20 mouse cellular contexts compared by ENCODE assay signal in the genomic region with DNA sequence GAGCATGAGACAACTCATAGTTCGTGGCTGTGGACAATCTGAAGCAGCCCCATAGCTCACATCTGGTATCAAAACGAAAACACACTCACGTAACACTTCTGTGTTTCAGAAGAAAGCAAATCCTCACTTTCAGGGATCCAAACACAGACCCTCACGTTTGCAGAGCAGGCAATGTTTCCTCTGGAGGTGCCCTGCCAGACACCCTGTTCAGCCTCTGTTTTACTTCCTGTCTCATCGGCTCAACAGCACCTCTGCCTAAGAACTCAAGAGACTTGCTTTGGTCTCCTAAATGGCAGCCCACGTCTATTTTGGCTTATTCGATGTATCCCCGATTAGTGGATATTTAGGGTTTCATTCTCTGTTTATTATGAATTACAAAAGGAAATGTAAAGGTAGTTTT. TPM values are rescaled to one million over a fixed set of nuclear protein-coding genes. Genes with fewer than 3 reads are reported as not detected.
DNase-seq lines count a peak whose midpoint lies in the region; ATAC-seq lines count a peak whose summit lies in the region.
"Had no signal": no experiment of that assay in that cellular context is flagged by ENCODE, and none has a peak within 500 bp of the region (broad histone marks: within the 10 kb centered on the region; RNA-seq: fewer than 3 reads in every experiment).

No protein-coding gene starts in this region.

- ATAC-seq in CD4-positive, CD25-positive, alpha-beta regulatory T cell, adult 4 months = peak; percentile 61
- ATAC-seq in limb, embryonic 12.5 days (ENCODE audit: insufficient number of reproducible peaks, insufficient read depth, low FRiP score, low TSS enrichment, low read depth) = no peak
- ATAC-seq: forebrain, postnatal 0 days; hindbrain, embryonic 16.5 days had no signal

- H3K9ac ChIP-seq in limb, embryonic 12.5 days (replicated peaks) = no peak overlapping the region
- H3K9ac ChIP-seq: embryonic facial prominence, embryonic 12.5 days; forebrain, embryonic 12.5 days; forebrain, postnatal 0 days; heart, embryonic 13.5 days; hindbrain, embryonic 12.5 days had no signal

- peak; percentile 15 for DNase-seq in CD4-positive helper T cell, adult 2 months (ENCODE audit: low read depth, low spot score)
- DNase-seq in thymus, postnatal 36 days = peak; percentile 30
- DNase-seq in gastrocnemius, postnatal 14 days = no peak
- no peak for DNase-seq in hindbrain, embryonic 10.5 days (ENCODE audit: low spot score)
- no peak for DNase-seq in adrenal gland, adult (ENCODE audit: inconsistent age in 2 of 2, low spot score in 1 of 2)
- DNase-seq: adrenal gland, postnatal 10 days; B cell, adult 2 months; cerebellum, adult 11 months; cerebellum, adult 8-10 months; cerebellum, postnatal 25 days; forebrain, postnatal 0 days; gastrocnemius, postnatal 25 days; heart, postnatal 36 days had no signal

- no peaks in the 10 kb centered on the region for H3K36me3 ChIP-seq in limb, embryonic 12.5 days
- H3K36me3 ChIP-seq in hindbrain, embryonic 10.5 days = no peaks in the 10 kb centered on the region
- H3K36me3 ChIP-seq: embryonic facial prominence, embryonic 12.5 days; forebrain, embryonic 12.5 days; heart, embryonic 13.5 days; hindbrain, embryonic 12.5 days had no signal

- peaks cover 22% of the 10 kb centered on the region for H3K4me1 ChIP-seq in limb, embryonic 12.5 days (replicated peaks)
- peaks cover 26% of the 10 kb centered on the region for H3K4me1 ChIP-seq in hindbrain, embryonic 10.5 days (replicated peaks)

- H3K4me3 ChIP-seq in limb, embryonic 12.5 days (replicated peaks) = no peak overlapping the region
- no peak overlapping the region for H3K4me3 ChIP-seq in hindbrain, embryonic 10.5 days
- H3K4me3 ChIP-seq: embryonic facial prominence, embryonic 12.5 days; forebrain, embryonic 12.5 days; heart, embryonic 13.5 days; hindbrain, embryonic 12.5 days had no signal

- WGBS in limb, embryonic 12.5 days = 43% methylated on average over 8 of the region's 8 CpGs
- WGBS in hindbrain, embryonic 10.5 days = 79% methylated on average over 8 of the region's 8 CpGs

- H3K27ac ChIP-seq in limb, embryonic 12.5 days = peak overlapping the region; percentile 46; the same call in 1 of the 2 replicates
- H3K27ac ChIP-seq in hindbrain, embryonic 10.5 days = no peak overlapping the region
- H3K27ac ChIP-seq: embryonic facial prominence, embryonic 12.5 days; forebrain, embryonic 12.5 days; heart, embryonic 13.5 days; hindbrain, embryonic 12.5 days had no signal

- H3K9me3 ChIP-seq in limb, embryonic 12.5 days = no peaks in the 10 kb centered on the region
- H3K9me3 ChIP-seq in hindbrain, embryonic 10.5 days = no peaks in the 10 kb centered on the region
- H3K9me3 ChIP-seq: embryonic facial prominence, embryonic 12.5 days; forebrain, embryonic 12.5 days; heart, embryonic 13.5 days; hindbrain, embryonic 12.5 days had no signal

- no peak overlapping the region for H3K4me2 ChIP-seq in limb, embryonic 12.5 days
- H3K4me2 ChIP-seq: embryonic facial prominence, embryonic 12.5 days; forebrain, embryonic 12.5 days; heart, embryonic 13.5 days; hindbrain, embryonic 12.5 days had no signal

- H3K27me3 ChIP-seq in limb, embryonic 12.5 days = no peaks in the 10 kb centered on the region
- no peaks in the 10 kb centered on the region; the same call in 1 of the 2 replicates for H3K27me3 ChIP-seq in hindbrain, embryonic 10.5 days (ENCODE audit: insufficient read depth, poor library complexity, severe bottlenecking)
- H3K27me3 ChIP-seq: hindbrain, embryonic 12.5 days had no signal

- intact Hi-C loops in gastrocnemius, postnatal 14 days (cut with DNase I; ENCODE audit: low total_unique reads) = no loop called here

RNA-seq across cellular contexts. Expression of a gene that starts 27.3 kb away (rescaled TPM):
- polyA plus RNA-seq in CD4-positive, CD25-positive, alpha-beta regulatory T cell, adult 4 months (2017; shearing (Covaris generic)) = 1 to 10 TPM; 1.7 to 2.7 TPM
- polyA plus RNA-seq in limb, embryonic 12.5 days (2016; fragmentation: Nextera tagmentation; extraction: Ambion mirVana) = 25.5 and 27.3 TPM in 2 replicates
- total RNA-seq in gastrocnemius, postnatal 14 days (2021) = 10 to 100 TPM; 14.9 to 20.7 TPM
- 22.7 and 28.8 TPM in 2 replicates for polyA plus RNA-seq in hindbrain, embryonic 10.5 days (2016; fragmentation: Nextera tagmentation; extraction: Ambion mirVana)

Comparison
In these comparisons a context has a peak if more than half of its experiments do, and no peak if none do; other contexts are left out.
1. DNase-seq: peak in CD4-positive helper T cell, adult 2 months (single experiment) and thymus, postnatal 36 days (2 of 2); none in gastrocnemius, postnatal 14 days (single experiment), hindbrain, embryonic 10.5 days (single experiment) and adrenal gland, adult (0 of 2).